Mouse (Mus musculus): Measurements from ENCODE around the gene Gm49333.

GRCm38 (mm10) chr16:20673706-20674303, 62.4 kb downstream of the Gm49333 start:
- no peak for TF ChIP-seq EP300 (optimal IDR thresholded peaks at IDR 0.05)
- TF ChIP-seq CTCF (IDR thresholded peaks at IDR 0.05; ENCODE audit: low read depth): no peak

All from stomach, postnatal 0 days (tissue).